ENCODE assay signal across 8 mouse cellular contexts in genomic region chr5:67096378-67096771, GRCm38 (mm10). TPM values are rescaled to one million over a fixed set of nuclear protein-coding genes. Genes with fewer than 3 reads are reported as not detected.
DNase-seq lines count a peak whose midpoint lies in the region; ATAC-seq and TF ChIP-seq lines count a peak whose summit lies in the region.

No protein-coding gene starts in this region.

- H3K36me3 ChIP-seq in midbrain, embryonic 10.5 days = no peaks in the 10 kb centered on the region
- no peaks in the 10 kb centered on the region for H3K36me3 ChIP-seq in midbrain, postnatal 0 days (ENCODE audit: insufficient read depth, low read length)
- no peaks in the 10 kb centered on the region for H3K36me3 ChIP-seq in forebrain, embryonic 12.5 days (replicated peaks)
- H3K36me3 ChIP-seq in kidney, embryonic 15.5 days = no peaks in the 10 kb centered on the region
- H3K36me3 ChIP-seq in midbrain, embryonic 14.5 days (ENCODE audit: control insufficient read depth, insufficient read depth, low read length) = no peaks in the 10 kb centered on the region

- peak; percentile 71 for DNase-seq in midbrain, embryonic 10.5 days (ENCODE audit: low spot score)
- DNase-seq in midbrain, postnatal 0 days (ENCODE audit: low spot score) = no peak
- DNase-seq in midbrain, embryonic 14.5 days = peak; percentile 44
- no peak for DNase-seq in layer of hippocampus, adult 9-10 months (ENCODE audit: low spot score)
- DNase-seq in left cerebral cortex, adult 8-10 months (ENCODE audit: low spot score in 2 of 2) = no peak

- no peak for ATAC-seq in midbrain, postnatal 0 days (ENCODE audit: low FRiP score)
- no peak for ATAC-seq in forebrain, embryonic 12.5 days (ENCODE audit: low FRiP score)
- ATAC-seq in kidney, embryonic 15.5 days (replicated peaks; ENCODE audit: low FRiP score) = no peak
- no peak for ATAC-seq in midbrain, embryonic 14.5 days (ENCODE audit: low FRiP score, low TSS enrichment)
- ATAC-seq in erythroid progenitor cell, adult 5-6 weeks (replicated peaks; ENCODE audit: low FRiP score, poor library complexity, severe bottlenecking) = no peak

- peaks cover 17% of the 10 kb centered on the region for H3K4me1 ChIP-seq in midbrain, embryonic 10.5 days
- no peaks in the 10 kb centered on the region for H3K4me1 ChIP-seq in midbrain, postnatal 0 days (ENCODE audit: insufficient read depth, low read length)
- H3K4me1 ChIP-seq in forebrain, embryonic 12.5 days = peaks cover 12% of the 10 kb centered on the region
- H3K4me1 ChIP-seq in kidney, embryonic 15.5 days = peaks cover 11% of the 10 kb centered on the region
- H3K4me1 ChIP-seq in midbrain, embryonic 14.5 days (ENCODE audit: control insufficient read depth, insufficient read depth, low read length) = no peaks in the 10 kb centered on the region

- no peak overlapping the region for H3K27ac ChIP-seq in midbrain, embryonic 10.5 days (replicated peaks)
- no peak overlapping the region for H3K27ac ChIP-seq in midbrain, postnatal 0 days (ENCODE audit: low read depth, low read length)
- no peak overlapping the region for H3K27ac ChIP-seq in forebrain, embryonic 12.5 days
- no peak overlapping the region for H3K27ac ChIP-seq in kidney, embryonic 15.5 days
- H3K27ac ChIP-seq in midbrain, embryonic 14.5 days (replicated peaks; ENCODE audit: low read depth, low read length) = no peak overlapping the region

- no peak overlapping the region for H3K9ac ChIP-seq in midbrain, postnatal 0 days (replicated peaks; ENCODE audit: low read length, poor library complexity, severe bottlenecking)
- H3K9ac ChIP-seq in forebrain, embryonic 12.5 days = peak overlapping the region; percentile 33
- H3K9ac ChIP-seq in kidney, embryonic 15.5 days = no peak overlapping the region
- no peak overlapping the region for H3K9ac ChIP-seq in midbrain, embryonic 14.5 days (replicated peaks; ENCODE audit: low read length)

- peak overlapping the region; percentile 51 for H3K4me3 ChIP-seq in midbrain, embryonic 10.5 days
- H3K4me3 ChIP-seq in midbrain, postnatal 0 days (ENCODE audit: low read depth, low read length) = no peak overlapping the region
- peak overlapping the region; percentile 34 for H3K4me3 ChIP-seq in forebrain, embryonic 12.5 days (replicated peaks)
- H3K4me3 ChIP-seq in kidney, embryonic 15.5 days (replicated peaks) = peak overlapping the region; percentile 36
- peak overlapping the region; percentile 17; the same call in 1 of the 2 replicates for H3K4me3 ChIP-seq in midbrain, embryonic 14.5 days (replicated peaks; ENCODE audit: low read depth, low read length)

- under 1% methylated on average over 28 of the region's 28 CpGs for WGBS in midbrain, embryonic 10.5 days
- under 1% methylated on average over 25 of the region's 28 CpGs for WGBS in midbrain, postnatal 0 days
- WGBS in forebrain, embryonic 12.5 days = 0% methylated on average over 21 of the region's 28 CpGs
- WGBS in kidney, embryonic 15.5 days = under 1% methylated on average over 28 of the region's 28 CpGs
- WGBS in midbrain, embryonic 14.5 days = under 1% methylated on average over 28 of the region's 28 CpGs

- H3K27me3 ChIP-seq in midbrain, embryonic 10.5 days (ENCODE audit: low read depth, poor library complexity, severe bottlenecking) = peaks cover 100% of the 10 kb centered on the region
- H3K27me3 ChIP-seq in midbrain, postnatal 0 days (ENCODE audit: insufficient read depth, low read length) = peaks cover 64% of the 10 kb centered on the region
- peaks cover 90% of the 10 kb centered on the region for H3K27me3 ChIP-seq in forebrain, embryonic 12.5 days
- peaks cover 98% of the 10 kb centered on the region for H3K27me3 ChIP-seq in kidney, embryonic 15.5 days
- peaks cover 88% of the 10 kb centered on the region for H3K27me3 ChIP-seq in midbrain, embryonic 14.5 days (ENCODE audit: control insufficient read depth, insufficient read depth, low read length)

- no peak overlapping the region for H3K4me2 ChIP-seq in midbrain, postnatal 0 days (ENCODE audit: low read depth, low read length, poor library complexity, severe bottlenecking)
- H3K4me2 ChIP-seq in forebrain, embryonic 12.5 days = peak overlapping the region; percentile 56
- H3K4me2 ChIP-seq in kidney, embryonic 15.5 days = peak overlapping the region; percentile 55
- H3K4me2 ChIP-seq in midbrain, embryonic 14.5 days (ENCODE audit: low read length) = peak overlapping the region; percentile 39

- H3K9me3 ChIP-seq in midbrain, embryonic 10.5 days (replicated peaks) = no peaks in the 10 kb centered on the region
- H3K9me3 ChIP-seq in midbrain, postnatal 0 days (ENCODE audit: low read length) = no peaks in the 10 kb centered on the region
- no peaks in the 10 kb centered on the region for H3K9me3 ChIP-seq in forebrain, embryonic 12.5 days
- H3K9me3 ChIP-seq in kidney, embryonic 15.5 days (replicated peaks) = no peaks in the 10 kb centered on the region
- no peaks in the 10 kb centered on the region for H3K9me3 ChIP-seq in midbrain, embryonic 14.5 days (ENCODE audit: control insufficient read depth, low read length)

- no peak for TF ChIP-seq CTCF in midbrain, postnatal 0 days (IDR thresholded peaks at IDR 0.05)

RNA-seq across cellular contexts. Expression of gene Phox2b, which starts 2.7 kb away (rescaled TPM):
- polyA plus RNA-seq in midbrain, embryonic 10.5 days (2016; fragmentation: Nextera tagmentation; extraction: Ambion mirVana) = 3.3 and 4.5 TPM in 2 replicates
- 0.99 and 3.1 TPM in 2 replicates for total RNA-seq in midbrain, postnatal 0 days (2014; rRNA removed)
- 0.20 and 0.21 TPM in 2 replicates for polyA plus RNA-seq in midbrain, postnatal 0 days (2015; fragmentation: Nextera tagmentation; extraction: Ambion mirVana)
- not detected in 2 replicates for polyA plus RNA-seq in forebrain, embryonic 12.5 days (2016; fragmentation: Nextera tagmentation; extraction: Ambion mirVana)
- 1.4 and 3.4 TPM in 2 replicates for polyA plus RNA-seq in kidney, embryonic 15.5 days (2015; fragmentation: Nextera tagmentation; extraction: Ambion mirVana)
- 2.2 and 3.3 TPM in 2 replicates for polyA plus RNA-seq in midbrain, embryonic 14.5 days (2014; fragmentation: Nextera tagmentation; extraction: Ambion mirVana)
- total RNA-seq in erythroid progenitor cell, adult 5-6 weeks (2015; ENCODE audit: low replicate concordance) = not detected in 2 replicates
- total RNA-seq in erythroid progenitor cell, adult 5-6 weeks (2017; ENCODE audit: low replicate concordance) = not detected in 2 replicates
- total RNA-seq in left cerebral cortex, adult 8-10 months (2022) = not detected

Comparison
In these comparisons a context has a peak if more than half of its experiments do, and no peak if none do; other contexts are left out.
1. DNase-seq: peak in midbrain, embryonic 10.5 days (single experiment) and midbrain, embryonic 14.5 days (single experiment); none in midbrain, postnatal 0 days (single experiment), layer of hippocampus, adult 9-10 months (single experiment) and left cerebral cortex, adult 8-10 months (0 of 2).